Mouse (Mus musculus) left cerebral cortex, postnatal 10 days (tissue): Measurements from ENCODE around the gene Mbtps2. TPM values are rescaled to one million over a fixed set of nuclear protein-coding genes. Genes with fewer than 3 reads are reported as not detected.
A peak's percentile ranks its signal among the peaks of the same experiment; 100 is the strongest.

Experiments used
- DNase-seq, 2 experiments: peaks; one replicate each; pipeline ENCODE4 v3.0.0; 2021 to 2022; ENCODE audit warnings: low spot score in 2 of 2, mixed read lengths in 1 of 2; ENCODE audit errors: extremely low spot score in 1 of 2
- intact Hi-C: fragments of 180-260 bp; cut with DNase I; formaldehyde crosslinking; loops from one replicate; pipeline ENCODE4 v1.15.1; 2025
- total RNA-seq, 2 experiments: library from RNA; stranded (reverse); gene quantifications; 2 replicates each; pipeline ENCODE4 v1.2.3; 2021

Mbtps2 gene
- 10 to 100 TPM; 34.5 to 40.8 TPM for total RNA-seq

GRCm38 (mm10) chrX:157598186-157598996 is at the start of gene Mbtps2:
Gene Mbtps2, minus strand, starts transcription at chrX:157598715.
- intact Hi-C loops = loop anchor here (2.0 kb wide), 1 partner anchor 106 kb away; the partner anchor contains the start of gene Sms
- peak; percentile 35 to 80 for DNase-seq

DNA sequence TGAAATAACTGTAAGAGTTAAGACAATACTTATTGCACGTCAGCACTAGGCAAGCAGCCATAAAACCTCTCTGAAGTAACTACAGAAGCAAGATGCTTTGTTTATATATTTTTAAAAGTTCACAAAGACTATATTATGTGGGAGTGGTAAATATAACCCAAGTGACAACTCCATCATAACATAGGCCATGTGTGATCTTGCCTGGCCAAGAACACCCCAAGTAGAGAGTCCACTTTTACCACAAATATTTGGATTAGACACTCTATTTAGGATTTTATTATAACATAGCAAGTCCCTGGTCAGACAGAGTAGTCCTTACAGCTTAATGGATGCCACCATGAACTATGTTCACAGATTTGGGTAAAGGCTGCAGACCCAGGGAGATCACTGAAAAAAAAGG is 47.9 kb upstream of the Mbtps2 start:
- intact Hi-C loops = no loop called here
- DNase-seq = no peak

GRCm38 (mm10) chrX:157644700-157645099 is 46.2 kb upstream of the Mbtps2 start:
- intact Hi-C loops = loop anchor here (5.0 kb wide), 2 partner anchors 37 to 182 kb away; no protein-coding TSS in a partner anchor
- no peak for DNase-seq

GRCm38 (mm10) chrX:157644300-157644699 is 45.8 kb upstream of the Mbtps2 start:
- intact Hi-C loops = loop anchor here (5.0 kb wide), 2 partner anchors 37 to 182 kb away; no protein-coding TSS in a partner anchor
- peak; percentile 8 to 30 for DNase-seq

- no peak for DNase-seq
- intact Hi-C loops = loop anchor here (5.0 kb wide), 2 partner anchors 36 to 181 kb away; no protein-coding TSS in a partner anchor
Observed at GRCm38 (mm10) chrX:157642856-157643255, 44.3 kb upstream of the Mbtps2 start.

DNA sequence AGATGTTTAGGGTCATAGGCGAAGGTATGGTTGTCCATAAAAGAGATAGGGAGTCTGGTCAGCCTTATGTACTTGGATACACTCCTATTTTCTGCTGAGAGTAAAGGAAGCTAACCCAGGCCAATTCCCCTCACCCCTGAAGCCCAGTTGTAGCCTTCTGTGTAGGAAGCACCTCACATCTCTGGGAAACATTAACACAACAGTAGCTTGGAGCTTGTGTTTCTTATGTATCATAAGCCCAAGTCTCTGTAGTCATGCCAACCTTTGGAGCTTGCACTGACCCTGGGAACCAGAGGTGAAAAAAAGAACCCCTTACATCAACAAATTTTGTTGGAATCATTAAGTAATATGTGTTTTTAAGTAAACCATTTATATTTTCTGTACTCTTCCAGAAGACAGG is 38.7 kb upstream of the Mbtps2 start:
- DNase-seq = no peak
- intact Hi-C loops = no loop called here

GRCm38 (mm10) chrX:157633676-157634414 is 35.3 kb upstream of the Mbtps2 start:
- intact Hi-C loops = no loop called here
- DNase-seq = no peak

DNA sequence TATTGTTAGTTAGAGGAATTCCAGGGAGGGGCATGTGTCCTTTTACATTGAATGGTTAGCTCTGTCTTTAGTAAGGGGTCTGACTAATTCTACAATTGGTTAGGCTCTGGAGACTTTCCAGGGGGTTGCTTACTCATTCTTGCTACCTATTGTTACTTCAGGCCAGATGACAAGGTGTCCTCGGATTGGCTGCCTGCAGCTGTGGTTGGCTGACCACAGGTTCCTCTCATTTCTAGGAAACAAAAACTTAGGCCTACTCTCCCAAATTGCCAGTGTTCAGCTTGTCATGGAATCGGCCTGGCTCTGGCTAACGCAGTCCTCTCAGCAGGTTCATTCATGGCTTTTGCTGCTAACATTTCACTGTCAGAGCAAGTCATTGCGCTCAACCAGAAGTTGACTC is 31.8 kb upstream of the Mbtps2 start:
- intact Hi-C loops = no loop called here
- no peak for DNase-seq

DNA sequence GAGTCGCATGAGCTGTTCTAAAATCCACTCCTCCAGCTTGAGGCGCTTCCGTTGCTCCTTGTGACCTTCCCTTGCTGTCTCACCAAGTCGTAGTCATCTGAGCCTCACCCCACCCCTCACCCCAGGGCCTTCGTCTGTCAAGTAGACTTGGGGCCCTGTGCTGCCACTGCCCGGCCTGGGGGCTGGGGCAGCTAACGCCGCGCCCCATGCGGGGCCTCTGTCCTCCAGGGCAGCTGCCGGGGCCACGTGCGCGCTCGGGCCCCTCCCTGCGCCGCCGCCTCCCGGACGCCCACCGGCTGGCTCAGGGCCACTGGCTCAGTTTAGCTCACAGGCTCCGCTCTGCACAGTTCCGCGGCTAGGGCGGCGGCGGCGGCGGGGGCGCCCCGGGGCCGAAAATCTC is 14.4 kb upstream of the Mbtps2 start:
- intact Hi-C loops = no loop called here
- peak in 1 of 2 experiments; percentile 23 for DNase-seq

GRCm38 (mm10) chrX:157601450-157601849 is 2.9 kb upstream of the Mbtps2 start:
- no peak for DNase-seq
- intact Hi-C loops = no loop called here

- intact Hi-C loops = loop anchor here (2.0 kb wide), 1 partner anchor 105 kb away; the partner anchor contains the start of gene Sms
- no peak for DNase-seq
Observed at GRCm38 (mm10) chrX:157597585-157598185, 830 bp downstream of the Mbtps2 start.

- intact Hi-C loops = no loop called here
- DNase-seq = no peak
Observed at GRCm38 (mm10) chrX:157596802-157597201, 1.7 kb downstream of the Mbtps2 start.

GRCm38 (mm10) chrX:157595927-157596326 is 2.6 kb downstream of the Mbtps2 start:
- intact Hi-C loops = no loop called here
- DNase-seq = no peak

GRCm38 (mm10) chrX:157594606-157595005 is 3.9 kb downstream of the Mbtps2 start:
- no peak for DNase-seq
- intact Hi-C loops = no loop called here

GRCm38 (mm10) chrX:157587001-157587400 is 11.5 kb downstream of the Mbtps2 start:
- intact Hi-C loops = no loop called here
- no peak for DNase-seq

DNA sequence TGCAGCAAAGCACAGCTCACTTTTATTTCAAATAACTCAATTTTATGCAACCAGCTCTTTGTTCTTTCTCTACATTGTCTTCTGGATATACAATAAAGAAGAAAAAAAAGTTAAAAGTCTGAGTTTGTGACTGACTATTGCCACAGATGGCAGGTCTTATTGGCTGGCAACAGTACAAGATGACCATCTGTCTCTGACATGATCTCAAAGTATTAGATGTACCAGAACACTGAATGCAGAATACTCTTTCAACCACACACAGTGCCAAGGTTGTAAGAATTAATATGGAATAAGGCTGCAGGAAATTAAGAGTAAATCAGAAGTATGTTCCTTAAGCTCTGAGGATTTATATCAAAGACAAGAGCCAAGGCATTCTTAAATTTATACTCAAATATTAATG is 12.1 kb downstream of the Mbtps2 start:
- no peak for DNase-seq
- intact Hi-C loops = no loop called here

DNA sequence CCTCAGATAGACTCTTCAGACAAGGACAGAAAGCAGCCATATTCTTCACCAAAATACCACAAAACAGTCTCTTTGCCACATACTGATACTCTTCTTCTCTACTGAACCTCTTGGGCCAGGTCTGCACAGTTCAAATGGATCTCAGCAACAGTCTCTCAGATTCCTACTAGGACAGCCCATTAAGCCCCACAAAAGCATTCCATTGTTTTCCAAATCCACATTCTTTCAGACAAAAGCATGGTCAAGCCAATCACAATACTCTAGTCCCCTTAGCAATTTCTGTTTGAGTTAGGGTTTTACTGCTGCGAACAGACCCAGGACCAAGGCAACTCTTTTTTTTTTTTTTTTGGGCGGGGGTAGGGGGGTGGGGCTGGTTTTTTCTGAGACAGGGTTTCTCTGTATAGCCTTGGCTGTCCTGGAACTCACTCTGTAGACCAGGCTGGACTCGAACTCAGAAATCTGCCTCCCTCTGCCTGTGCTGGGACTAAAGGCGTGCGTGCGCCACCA is 19.4 kb downstream of the Mbtps2 start:
- no peak for DNase-seq
- intact Hi-C loops = no loop called here

GRCm38 (mm10) chrX:157574683-157575082 is 23.8 kb downstream of the Mbtps2 start:
- DNase-seq = no peak
- intact Hi-C loops = no loop called here

- no peak for DNase-seq
- intact Hi-C loops = no loop called here
Observed at GRCm38 (mm10) chrX:157568840-157569239, 29.7 kb downstream of the Mbtps2 start, which contains the start of gene Yy2. Gene Yy2, minus strand, starts transcription at chrX:157568985.
